Mouse (Mus musculus): ENCODE data around the gene Gm2a.
"Not testable (repeated sequence)": the region's sequence is repeated elsewhere in the genome, so short reads cannot be mapped to it uniquely, and the experiment has no call there.

Gm2a gene

DNA sequence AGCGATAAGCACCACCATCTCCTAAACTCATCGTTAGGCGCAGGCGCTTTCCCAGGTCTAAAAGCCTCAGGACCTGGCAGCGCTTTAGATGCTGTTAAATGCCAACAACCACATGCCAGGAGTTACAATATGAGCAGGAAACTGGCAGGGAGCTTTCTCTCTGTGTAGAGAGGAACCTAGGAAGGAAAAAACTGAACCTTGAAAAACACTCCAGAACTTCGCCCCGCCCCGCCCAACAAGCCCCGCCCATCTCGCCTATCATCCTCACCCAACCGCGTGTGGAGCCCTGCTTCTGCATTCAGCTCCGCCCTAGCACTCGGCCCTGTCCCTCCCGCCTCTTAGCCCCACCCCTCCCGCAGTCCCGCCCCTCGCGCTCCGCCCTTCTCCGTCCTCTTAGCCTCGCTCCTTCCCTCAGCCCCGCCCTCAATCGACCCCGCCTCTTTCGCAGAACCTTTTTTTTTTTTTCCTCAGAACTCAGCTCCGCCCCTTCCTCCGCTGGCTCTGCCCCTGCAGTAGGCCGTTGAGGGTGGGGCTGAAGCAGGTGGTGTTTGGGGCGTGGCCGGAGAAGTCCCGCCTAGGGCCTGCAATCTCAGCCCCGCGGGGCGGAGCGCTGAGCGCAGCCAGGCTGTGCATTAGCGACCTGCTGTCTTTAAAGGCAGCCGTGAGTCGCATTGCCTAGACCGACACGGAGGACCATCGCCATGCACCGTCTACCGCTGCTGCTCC lies at the start of gene Gm2a:
Gm2a (plus strand) TSS at position 653 of the 726 bp plus-strand sequence.
- peak; percentile 97 for DNase-seq (ENCODE audit: low spot score)

DNA sequence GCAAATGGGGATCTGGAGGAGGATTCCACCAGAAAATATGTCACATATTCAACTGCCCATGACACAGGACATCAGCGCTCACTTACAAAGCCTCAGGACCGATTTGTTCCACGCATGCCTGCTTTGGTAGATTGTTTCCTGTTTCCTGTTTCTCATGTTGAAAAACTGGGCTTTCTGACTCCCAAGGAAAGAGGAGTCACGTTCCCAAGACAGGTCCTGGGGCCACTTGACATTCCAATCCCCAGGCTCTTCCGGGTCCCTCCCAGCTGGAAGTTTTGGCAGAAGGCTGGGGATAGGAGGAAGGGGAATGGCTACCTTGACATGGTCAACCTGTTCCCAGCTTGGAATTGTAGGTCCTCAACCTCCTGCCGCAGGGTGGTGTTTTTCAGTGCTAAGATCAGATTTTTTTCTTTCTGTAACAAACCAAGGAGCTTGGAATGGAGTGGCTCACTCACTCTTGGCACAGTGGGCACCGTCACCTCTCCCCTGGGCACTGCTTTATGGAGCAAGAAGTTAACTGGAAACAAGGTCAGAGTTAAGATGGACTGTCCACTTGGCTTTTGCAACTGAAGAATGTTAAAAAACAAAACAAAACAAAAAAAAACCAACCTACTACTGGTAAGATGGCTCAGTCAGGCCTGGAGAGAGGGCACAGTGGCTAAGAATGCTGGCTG lies 46.9 kb upstream of the Gm2a start:
- no peak for DNase-seq (ENCODE audit: low spot score)

DNA sequence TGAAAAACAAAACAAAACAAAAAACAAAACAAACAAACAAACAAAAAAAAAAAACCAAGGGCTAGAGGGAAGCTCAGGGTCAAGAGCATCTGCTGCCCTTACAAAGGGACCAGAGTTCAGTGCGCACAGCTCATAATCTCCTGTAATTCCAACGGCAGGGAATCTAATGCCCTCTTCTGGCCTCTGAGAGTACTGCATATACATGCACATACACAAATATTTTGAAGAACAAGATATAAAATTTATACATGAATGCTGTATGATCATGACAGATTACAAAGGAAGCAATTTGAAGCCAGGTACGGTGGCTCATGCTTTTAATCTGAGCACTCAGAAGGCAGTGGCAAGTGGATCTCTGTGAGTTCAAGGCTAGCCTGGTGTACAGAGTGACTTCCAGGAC lies 40.4 kb upstream of the Gm2a start:
- DNase-seq (ENCODE audit: low spot score) = no peak

DNA sequence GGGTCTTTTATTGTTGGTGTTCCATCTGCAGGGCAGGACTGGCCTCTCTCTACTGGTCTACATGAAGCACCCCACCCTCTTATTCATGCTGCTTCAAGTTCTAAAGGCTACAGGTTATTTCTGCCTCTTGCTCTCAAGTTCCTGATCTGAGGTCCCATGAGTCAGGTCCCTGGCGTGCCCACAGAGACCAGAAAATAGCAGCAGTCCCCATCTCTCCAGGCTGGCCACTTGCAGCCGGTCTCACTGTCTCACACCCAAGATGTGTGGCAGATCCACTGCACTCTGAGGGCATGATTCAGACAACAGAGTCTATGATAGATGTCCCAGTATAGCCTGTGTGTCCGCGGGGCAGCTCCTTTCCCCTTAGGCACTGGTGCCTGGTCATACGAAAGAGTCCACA lies 37.1 kb upstream of the Gm2a start:
- no peak for DNase-seq (ENCODE audit: low spot score)

DNA sequence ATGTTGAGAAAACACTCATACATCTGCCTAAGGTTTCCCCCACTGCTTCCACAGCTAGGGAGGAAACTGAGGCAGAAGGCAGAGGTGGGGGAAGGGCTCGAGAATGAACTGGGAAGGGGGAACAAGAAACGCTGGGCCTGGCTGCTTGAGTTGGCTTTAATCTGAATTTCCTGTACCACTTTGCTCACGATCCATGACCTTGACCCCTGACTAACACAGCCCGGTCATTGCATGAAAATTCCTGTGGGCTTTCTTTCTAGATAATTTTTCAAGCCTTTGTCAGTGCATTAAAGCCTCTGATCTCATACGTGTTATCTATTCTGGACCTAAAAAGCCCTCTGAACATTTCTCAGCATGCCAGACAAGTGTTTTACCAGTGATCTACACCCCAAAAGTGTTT lies 35.1 kb upstream of the Gm2a start:
- no peak for DNase-seq (ENCODE audit: low spot score)

DNA sequence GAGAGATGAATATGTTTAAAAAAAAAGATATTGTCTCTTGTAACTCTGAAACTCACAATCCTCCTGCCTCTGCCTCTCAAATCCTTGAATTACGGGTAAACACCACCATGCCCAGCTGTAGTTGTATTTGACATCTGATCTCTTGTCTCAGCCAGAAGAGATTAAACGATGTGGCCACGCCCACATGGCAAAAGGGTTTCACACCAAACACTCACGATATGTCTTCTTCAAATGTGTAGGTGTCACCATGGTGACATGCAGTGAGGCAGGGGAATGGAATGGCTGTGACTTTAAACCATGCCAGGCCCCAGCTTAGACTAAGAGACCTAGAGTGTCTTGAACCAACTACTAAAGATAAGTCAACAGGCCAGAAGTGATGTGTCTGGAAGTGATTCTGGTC lies 31.0 kb upstream of the Gm2a start:
- DNase-seq (ENCODE audit: low spot score) = no peak

DNA sequence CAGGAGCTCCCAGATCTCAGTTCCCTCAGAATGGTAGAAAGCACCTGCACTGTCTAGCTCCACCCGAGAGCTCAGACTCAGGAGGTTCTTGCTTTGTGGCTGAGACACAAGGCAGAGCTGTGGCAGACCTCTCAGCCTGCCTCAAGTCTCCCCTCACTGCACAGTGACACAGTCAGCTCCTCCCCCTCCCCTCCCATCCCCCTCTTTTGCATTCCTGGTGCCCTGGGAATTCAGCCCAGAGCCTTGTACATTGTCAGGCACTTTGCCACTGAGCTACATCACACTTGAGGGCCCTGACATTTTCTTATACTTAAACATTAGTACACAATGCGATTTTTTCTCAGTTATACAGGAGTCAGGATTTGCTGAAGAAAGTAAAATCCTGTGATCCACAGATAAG lies 28.9 kb upstream of the Gm2a start:
- DNase-seq (ENCODE audit: low spot score) = peak; percentile 48

DNA sequence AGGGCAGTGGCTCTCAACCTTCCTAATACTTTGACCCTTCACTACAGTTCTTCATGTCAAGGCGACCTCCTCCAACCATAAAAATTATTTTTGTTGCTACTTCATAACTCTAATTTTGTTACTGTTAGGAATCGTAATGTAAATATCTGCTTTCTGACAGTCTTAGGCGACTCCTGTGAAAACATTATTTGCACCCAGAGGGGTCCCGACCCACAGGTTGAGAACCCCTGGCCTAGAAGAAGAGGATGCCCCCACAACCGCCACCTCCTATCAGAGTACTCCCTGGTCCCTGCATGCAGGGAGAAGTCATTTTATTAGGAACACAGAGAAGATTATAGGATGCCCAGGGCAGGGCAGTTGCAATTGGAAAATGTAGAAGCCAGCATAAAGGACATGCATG lies 26.6 kb upstream of the Gm2a start:
- no peak for DNase-seq (ENCODE audit: low spot score)

DNA sequence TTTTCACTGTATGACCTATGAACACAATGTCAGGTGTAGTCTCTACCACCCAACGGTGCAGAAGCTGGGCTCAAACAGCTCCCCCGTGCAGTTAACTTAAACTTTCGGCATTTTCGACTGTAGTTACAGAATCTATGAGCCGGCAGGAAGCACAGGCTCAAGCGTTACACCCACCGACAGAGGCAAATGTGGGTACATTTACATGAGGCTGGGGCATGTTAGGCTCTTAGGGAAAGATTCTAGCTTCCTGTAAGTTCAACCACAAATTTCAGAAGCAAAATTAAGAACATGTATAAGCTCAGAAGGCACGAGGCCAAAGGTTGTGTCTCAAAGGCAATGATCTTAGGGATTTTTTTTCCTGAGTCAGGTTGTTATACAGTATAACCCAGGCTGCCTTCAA lies 25.4 kb upstream of the Gm2a start:
- DNase-seq (ENCODE audit: low spot score) = no peak

DNA sequence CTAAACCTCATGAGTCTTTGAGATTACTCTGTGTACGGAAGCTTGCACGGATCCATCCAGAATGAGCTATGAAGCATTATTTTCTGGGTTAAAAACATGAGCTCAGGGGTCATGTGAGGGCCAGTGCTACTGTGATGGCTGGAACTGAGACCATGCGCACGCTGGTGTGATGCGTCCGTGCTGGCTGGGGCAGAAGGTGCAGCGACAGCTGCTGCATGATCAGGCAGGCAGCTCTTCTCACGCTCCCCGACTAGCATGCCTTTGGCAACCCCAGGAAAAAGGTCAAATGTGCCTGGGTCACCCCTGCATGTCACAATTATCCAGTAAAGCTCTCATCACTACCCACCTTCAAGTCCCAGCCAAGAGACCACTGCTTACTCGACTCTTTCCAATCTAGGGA lies 24.7 kb upstream of the Gm2a start:
- DNase-seq (ENCODE audit: low spot score) = no peak

DNA sequence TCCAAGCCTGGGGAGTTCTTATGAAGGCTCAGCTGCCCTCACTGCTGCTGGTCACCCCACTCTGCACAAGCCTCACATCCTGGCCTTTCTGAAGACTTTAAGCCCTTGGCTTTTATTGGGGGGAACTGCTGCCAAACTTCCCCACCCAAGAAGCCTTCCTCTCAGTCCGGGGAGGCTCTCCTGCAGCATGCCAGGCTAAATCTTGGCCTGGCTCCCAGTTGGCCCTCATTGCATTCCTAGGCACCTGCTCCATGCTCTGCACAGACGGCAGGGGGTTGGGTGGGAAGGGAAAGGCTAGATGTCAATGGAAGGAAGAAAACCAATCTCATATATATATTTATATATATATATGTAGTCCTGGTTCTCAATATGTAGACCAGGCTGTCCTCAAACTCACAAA lies 22.3 kb upstream of the Gm2a start:
- DNase-seq (ENCODE audit: low spot score) = no peak

DNA sequence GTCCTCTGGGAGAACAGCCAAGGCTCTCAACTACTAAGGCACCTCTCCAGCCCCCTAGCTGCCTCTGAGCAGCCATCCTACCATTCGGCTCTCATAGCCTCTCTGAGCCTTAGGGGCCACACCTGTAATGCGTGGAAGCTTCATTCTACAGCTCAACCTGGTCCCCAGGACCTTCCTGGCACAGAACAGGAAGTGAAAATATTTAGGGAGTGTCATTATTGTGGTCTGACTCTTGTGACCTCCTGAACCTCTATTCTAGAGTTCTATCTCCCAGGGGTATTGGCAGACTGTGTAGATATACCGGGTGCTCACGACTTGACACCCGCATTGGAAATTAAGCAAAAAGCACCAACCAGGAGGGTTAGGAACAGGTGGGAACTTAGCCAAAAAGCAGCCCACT lies 21.7 kb upstream of the Gm2a start:
- DNase-seq (ENCODE audit: low spot score) = no peak

DNA sequence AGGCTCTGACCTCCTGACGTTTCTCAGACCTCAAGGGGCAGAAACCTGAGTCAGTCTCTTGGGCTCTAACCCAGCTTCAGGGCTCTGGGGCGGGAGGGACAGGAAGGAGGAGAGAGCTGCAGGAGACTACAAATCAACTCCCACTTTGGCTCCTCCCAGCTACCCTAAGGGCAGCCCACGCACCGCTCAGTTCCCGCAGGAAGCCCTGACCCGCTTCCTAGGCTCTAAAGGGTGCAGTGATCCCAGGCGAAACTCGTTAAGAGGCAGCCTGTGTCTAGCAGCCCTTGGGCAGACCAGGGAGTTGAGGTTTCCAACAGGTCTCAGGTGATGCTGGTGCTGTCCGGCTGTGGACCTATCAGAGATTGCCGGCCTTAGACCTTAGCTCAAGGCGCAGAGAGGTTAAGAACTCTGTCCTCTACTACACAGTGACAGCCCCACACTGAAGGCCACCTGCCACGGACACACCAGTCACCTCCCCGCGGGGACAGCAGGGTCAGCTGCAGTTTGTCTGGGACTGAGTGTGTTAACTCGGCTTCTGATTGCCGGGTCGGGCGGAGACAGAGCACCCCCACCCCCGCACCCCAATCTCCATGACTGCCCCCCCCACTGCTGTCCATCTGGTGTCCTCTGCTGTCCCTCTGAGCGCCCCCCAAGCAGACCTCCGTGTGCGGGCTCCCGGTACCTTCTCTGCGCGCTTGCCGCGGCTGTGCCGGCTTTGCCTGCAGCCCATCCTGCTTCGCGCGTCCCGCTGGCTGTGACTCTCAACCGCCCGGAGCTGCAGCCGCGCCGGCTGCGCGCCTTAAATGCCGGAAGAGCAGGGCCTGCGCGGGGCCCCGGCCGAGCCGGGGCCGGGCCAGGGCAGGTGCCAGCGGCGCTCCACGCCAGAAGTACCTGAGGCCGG lies 20.3 kb upstream of the Gm2a start, which contains the start of gene Ccdc69:
Ccdc69 (minus strand) TSS at position 801 of the 901 bp plus-strand sequence.
- peak; percentile 66 for DNase-seq (ENCODE audit: low spot score)

DNA sequence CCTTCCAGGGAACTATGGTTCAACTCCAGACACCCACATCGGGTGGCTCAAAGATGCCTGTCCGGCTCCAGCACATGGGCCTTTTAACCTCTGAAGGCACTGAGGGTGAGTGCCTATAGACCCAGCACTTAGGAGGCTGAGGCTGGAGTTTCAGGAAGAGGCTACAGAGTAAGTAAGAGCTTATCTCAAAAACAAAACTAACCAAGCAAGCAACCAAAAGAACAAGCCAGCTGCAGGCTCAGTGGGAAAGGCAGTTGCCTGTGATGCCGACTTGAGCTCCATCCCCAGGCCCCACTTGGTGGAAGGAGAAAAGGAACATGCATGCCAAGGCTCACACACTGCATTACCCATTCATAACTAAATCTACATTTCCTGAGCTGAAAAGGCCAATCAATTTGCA lies 19.4 kb upstream of the Gm2a start:
- no peak for DNase-seq (ENCODE audit: low spot score)

DNA sequence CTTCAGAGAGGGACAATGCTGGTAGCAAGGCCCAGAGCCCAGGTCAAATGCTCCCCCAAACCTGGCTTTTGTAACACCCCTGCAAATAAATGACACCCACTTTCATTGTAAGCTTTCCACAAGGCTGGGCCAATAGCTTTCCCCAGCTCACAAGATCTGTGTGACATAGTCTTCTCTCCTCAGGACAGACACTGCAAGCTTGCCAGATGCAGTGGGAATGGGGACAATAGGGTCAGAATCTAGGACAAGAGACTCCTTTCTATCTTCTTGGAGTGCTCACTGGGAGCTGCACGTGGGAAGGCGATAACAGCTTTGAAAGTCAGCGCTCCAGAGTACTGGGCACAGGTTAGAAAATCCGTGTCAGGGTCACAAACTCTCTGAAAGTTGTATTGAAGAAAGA lies 18.7 kb upstream of the Gm2a start:
- DNase-seq (ENCODE audit: low spot score) = no peak

DNA sequence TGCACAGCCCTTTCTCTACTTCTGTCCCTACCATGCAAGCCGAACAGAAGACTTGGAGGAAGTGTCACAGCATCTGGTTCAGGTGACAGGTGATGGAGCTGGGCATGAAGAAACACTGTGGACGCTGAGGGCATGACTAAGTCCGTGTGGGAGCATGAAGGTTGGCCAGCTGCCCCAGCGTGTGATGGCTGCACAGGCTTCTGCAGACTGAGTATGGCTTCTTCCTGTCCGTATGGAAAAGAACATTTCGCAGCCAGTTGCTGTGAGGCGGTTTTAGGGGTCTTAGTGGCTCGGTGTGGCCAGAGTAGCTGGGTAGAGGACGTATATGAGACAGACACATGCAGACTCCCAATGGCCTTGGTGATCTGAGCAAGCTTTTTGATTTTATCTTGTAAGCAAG lies 16.7 kb upstream of the Gm2a start:
- no peak for DNase-seq (ENCODE audit: low spot score)

DNA sequence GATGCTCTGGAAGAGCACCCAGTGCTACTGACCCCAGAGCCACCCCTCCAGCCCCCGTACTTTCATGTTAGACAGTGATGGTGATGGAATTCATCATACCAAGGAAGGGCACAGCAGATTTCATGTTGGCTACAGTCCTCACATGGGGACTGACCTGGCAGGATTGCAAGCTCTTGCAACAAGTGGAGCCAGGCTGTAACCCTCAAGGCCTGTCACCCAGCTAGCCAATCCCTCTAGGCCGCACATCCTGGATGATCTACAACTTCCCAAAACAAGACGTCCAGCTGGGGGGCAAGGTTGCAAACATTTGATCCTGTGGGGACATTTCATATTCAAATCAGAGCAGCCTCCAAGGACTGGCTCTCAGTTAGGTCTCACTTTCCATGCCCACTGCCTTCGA lies 13.3 kb upstream of the Gm2a start:
- no peak for DNase-seq (ENCODE audit: low spot score)

DNA sequence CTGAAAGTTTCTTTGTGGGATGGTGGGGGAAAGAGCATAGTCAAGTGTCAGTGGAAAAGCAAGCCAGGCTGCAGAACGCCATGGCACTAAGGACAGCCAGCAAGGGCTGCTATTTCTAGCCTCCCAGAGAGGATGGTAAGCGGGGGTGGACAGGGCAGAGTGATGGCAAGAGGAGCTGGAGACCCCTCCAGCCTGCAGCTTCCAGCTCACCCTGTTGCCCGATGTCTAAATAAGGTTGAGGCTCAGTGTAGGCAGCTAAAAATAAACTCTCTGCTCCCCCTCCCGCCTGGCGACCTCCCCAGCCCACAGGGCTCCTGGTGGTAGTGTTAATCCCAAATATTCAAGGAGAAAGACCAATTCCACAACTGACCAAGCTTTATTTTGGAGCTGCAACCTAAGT lies 12.5 kb upstream of the Gm2a start:
- DNase-seq (ENCODE audit: low spot score) = no peak

DNA sequence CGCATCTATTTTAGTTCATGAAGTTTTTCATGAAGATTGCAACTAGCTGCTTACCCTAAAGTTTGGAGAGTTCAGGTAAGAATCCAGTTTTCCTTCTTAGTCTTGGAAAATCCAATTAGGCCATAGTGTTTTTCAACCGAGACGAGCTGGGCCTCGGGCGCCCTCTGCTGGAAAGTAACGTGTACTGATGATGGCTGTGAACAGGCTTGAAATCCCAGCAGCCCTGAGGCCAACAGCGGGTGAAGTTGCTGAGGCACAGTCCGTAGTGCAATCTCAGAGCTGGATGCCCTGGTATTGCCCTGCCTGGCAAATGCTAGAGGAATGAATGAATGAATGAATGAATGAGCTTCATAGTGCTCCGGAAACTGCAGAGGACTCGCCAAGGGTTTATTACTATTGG lies 10.9 kb upstream of the Gm2a start:
- DNase-seq (ENCODE audit: low spot score) = peak; percentile 89

DNA sequence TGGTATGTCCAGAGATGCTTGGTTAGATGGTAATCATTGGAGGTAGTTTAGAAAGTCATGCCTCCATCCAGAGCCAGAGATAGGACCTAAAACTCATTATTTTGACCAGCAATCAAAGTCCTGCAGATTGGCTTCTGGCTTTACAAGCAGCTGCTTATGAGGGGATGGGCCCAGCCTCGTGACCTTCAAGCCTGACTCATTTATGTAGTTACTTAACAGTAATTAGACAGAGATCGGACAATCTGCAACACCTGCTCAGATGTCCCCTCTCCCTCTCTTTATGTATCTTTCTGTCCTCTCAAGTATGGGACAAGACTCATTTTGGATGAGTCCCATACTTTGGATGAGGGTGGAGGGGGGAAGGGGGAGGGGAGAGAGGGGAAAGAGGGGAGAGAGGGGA lies 8.0 kb upstream of the Gm2a start:
- DNase-seq (ENCODE audit: low spot score) = no peak

DNA sequence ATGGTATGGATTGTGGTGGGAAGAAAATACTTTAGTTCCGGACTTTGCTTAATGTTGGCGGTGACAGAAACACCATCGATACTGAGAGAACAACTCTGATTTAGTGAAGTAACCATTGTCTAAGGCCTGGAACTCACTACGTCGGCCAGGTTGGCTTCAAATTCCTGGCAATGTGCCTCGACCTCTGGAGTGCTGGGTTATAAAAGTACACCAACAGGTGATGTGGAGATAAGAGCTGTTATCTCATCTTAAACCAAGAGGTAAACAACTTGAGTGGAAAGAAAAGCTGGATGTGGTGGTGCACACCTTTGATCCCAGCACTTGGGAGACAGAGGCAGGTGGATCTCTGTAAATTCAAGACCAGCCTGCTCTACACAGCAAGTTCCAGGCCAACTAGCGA lies 4.8 kb upstream of the Gm2a start:
- no peak for DNase-seq (ENCODE audit: low spot score)

DNA sequence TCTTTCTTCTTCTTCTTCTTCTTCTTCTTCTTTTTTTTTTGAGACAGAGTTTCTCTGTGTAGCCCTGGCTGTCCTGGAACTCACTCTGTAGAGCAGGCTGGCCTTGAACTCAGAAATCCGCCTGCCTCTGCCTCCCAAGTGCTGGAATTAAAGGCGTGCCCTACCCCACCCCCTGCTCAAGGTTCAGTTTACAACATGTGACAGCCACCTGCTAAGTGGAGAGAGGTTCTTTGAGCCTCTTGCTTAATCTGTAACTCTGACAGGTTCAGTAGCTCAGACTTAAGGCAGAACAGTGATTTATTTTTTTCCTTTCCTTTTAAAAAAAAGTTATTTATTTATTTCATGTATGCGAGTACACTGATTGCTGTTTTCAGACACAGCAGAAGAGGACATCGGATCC lies 1.6 kb upstream of the Gm2a start:
- not testable (repeated sequence) for DNase-seq (ENCODE audit: low spot score)

Measured in embryo, embryonic 10.5 days (tissue).